Mouse (Mus musculus) large intestine, adult 2 months (tissue): Measurements from ENCODE around the gene Lrrc40. TPM values are rescaled to one million over a fixed set of nuclear protein-coding genes. Genes with fewer than 3 reads are reported as not detected.
"Not testable (repeated sequence)": the region's sequence is repeated elsewhere in the genome, so short reads cannot be mapped to it uniquely, and the experiment has no call there.

Experiments used
- DNase-seq: peaks from one replicate; pipeline ENCODE4 v3.0.0-alpha.2; 2012; ENCODE audit warnings: low read depth, low spot score
- WGBS: fragments of 180-500 bp; shearing (Covaris S2); methylation state at CpG from one replicate; pipeline ENCODE4 v1.1.7; 2018; 5-methylcytosine and 5-hydroxymethylcytosine counted together
- polyA plus RNA-seq: library from polyadenylated mRNA; depleted of rRNA; stranded (reverse); fragments of >200 nt; gene quantifications from 2 replicates; pipeline ENCODE4 v1.2.3, GENCODE M21; 2012; rRNA removed

The Lrrc40 gene
- polyA plus RNA-seq, 1 experiment, result 4.6 TPM

- 42% methylated on average over 4 of the region's 4 CpGs for WGBS
- DNase-seq, result no peak
Observed at GRCm38 (mm10) chr3:158076685-158077379, 40.4 kb downstream of the Lrrc40 start.

- no peak for DNase-seq
- WGBS, result 30% methylated on average over 1 of the region's 1 CpGs
Observed at GRCm38 (mm10) chr3:158077380-158077772, 40.9 kb downstream of the Lrrc40 start.

GRCm38 (mm10) chr3:158077828-158078227 lies 41.4 kb downstream of the Lrrc40 start:
- no peak for DNase-seq
- 68% methylated on average over 5 of the region's 5 CpGs for WGBS

- DNase-seq, result no peak
- whole genome bisulfite sequencing, result 75% methylated on average over 3 of the region's 3 CpGs
Observed at GRCm38 (mm10) chr3:158091601-158092000, 55.1 kb downstream of the Lrrc40 start.

- 41% methylated on average over 4 of the region's 4 CpGs for WGBS
- DNase-seq, result no peak
Observed at GRCm38 (mm10) chr3:158093919-158094318, 57.5 kb downstream of the Lrrc40 start.

DNA sequence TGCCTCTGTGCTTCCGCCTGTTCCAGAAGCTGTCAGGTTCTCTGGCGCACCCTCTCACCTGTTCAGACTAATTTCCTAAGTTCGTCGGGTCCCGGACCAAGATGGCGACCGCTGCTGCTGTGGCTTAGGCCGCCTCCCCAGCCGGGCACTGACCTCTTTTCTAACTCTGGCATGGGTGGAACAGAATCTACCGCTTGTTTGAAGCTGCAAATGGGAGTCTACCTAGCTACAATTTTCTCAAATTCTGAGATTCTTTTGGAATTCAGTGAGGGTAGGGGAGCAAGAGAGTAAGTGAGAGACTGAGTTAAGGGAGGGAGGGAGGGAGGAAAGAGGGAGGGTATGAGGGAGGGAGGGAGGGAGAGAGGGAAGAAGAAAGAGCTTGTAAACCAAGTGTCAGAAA lies 65.6 kb downstream of the Lrrc40 start:
- WGBS, result 89% methylated on average over 10 of the region's 10 CpGs
- not testable (repeated sequence) for DNase-seq

GRCm38 (mm10) chr3:158102530-158102929 lies 66.1 kb downstream of the Lrrc40 start:
- 64% methylated on average over 1 of the region's 1 CpGs for WGBS
- not testable (repeated sequence) for DNase-seq

DNA sequence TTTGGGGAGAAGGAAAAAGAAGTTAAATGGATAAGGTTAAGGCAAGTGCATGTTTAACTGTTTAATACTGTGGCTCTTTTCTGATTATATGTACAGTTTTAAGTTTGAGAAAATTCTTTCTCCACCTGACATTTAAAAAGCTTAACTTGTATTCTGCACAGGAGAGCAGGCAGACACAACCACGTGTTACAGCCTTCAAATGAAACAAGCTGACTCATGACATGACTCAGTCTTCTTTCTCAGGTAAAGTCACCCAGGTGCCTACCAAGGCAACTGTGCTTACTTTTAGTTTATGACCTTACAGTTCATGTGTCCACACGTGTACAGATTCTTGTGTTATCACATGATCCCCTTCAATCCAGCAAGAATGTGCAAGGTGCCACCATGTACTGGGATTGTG lies 67.0 kb downstream of the Lrrc40 start:
- DNase-seq, result no peak
- 30% methylated on average over 2 of the region's 2 CpGs for WGBS

DNA sequence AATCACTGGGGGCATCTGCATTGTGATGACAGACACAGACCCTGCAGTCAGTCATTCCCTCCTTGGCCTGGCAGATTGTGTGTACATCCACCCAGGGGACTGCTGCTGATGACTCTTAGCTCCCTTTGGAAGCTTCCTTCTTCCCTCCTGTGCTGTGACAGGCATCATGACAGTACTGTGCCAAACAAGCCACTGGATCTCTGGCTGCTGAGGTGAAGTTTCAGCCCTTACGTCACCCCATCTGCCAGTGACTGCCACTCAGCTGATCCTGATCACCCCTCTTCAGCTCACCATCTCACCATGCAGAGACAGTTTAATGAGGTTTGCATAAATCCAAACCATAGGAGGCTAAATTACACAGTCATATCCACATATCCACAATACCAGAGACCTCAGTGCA lies 68.8 kb downstream of the Lrrc40 start:
- WGBS, result 77% methylated on average over 1 of the region's 1 CpGs
- DNase-seq, result no peak

Other genes starting within 250 kb of the Lrrc40 start
- 46.6 and 51.3 TPM in 2 replicates for gene Cth, start 111.6 kb upstream of the Lrrc40 start, polyA plus RNA-seq
- gene Ankrd13c, start 89.4 kb upstream of the Lrrc40 start, polyA plus RNA-seq, result 8.5 and 15.8 TPM in 2 replicates
- 111 and 196 TPM in 2 replicates for gene Srsf11, start within 50 bp of the Lrrc40 start, polyA plus RNA-seq